Mouse (Mus musculus) lung, postnatal 0 days (tissue): ENCODE data around the gene Enpp3.

ENCODE experiments used
- CTCF ChIP-seq: IDR thresholded peaks from 2 replicates; pipeline ENCODE4 v1.5.1; 2016; ENCODE audit warnings: antibody characterized with exemption, mild to moderate bottlenecking
- EP300 ChIP-seq: IDR thresholded peaks from 2 replicates; pipeline ENCODE4 v1.6.1; 2016; ENCODE audit warnings: antibody characterized with exemption, mild to moderate bottlenecking, control low read depth

GRCm38 (mm10) chr10:24831377-24832095 lies 11.1 kb downstream of the Enpp3 start:
- TF ChIP-seq CTCF (no peak), EP300 (no peak)
